Mouse (Mus musculus) CH12.LX (cell line): ENCODE results near the gene Ablim1. TPM values are rescaled to one million over a fixed set of nuclear protein-coding genes. Genes with fewer than 3 reads are reported as not detected.

Experiments
- DNase-seq: peaks from one replicate; pipeline ENCODE4 v3.0.0-alpha.2; 2013; ENCODE audit errors: extremely low read depth
- H3K27ac ChIP-seq: 2 replicates; pipeline ENCODE4 v1.5.1; 2012; ENCODE audit warnings: low read depth, mild to moderate bottlenecking, control low read depth, moderate library complexity; ENCODE audit not compliant: insufficient read depth
- H3K27me3 ChIP-seq: replicated peaks from 2 replicates; pipeline ENCODE3; 2012; ENCODE audit warnings: inconsistent platforms
- H3K36me3 ChIP-seq, 2 experiments: replicated peaks in 1 of 2; 2 replicates each; pipeline versions ENCODE3 to v1.6.1; 2012; ENCODE audit warnings: inconsistent platforms in 1 of 2, low read length in 1 of 2, mild to moderate bottlenecking in 1 of 2, mixed read lengths in 1 of 2, moderate library complexity in 1 of 2; ENCODE audit not compliant: control insufficient read depth in 1 of 2, insufficient read depth in 1 of 2
- H3K4me1 ChIP-seq, 2 experiments: 2 replicates each; pipeline ENCODE4 v1.6.1; 2012; ENCODE audit warnings: inconsistent platforms in 1 of 2, moderate library complexity in 1 of 2; ENCODE audit not compliant: insufficient read depth in 2 of 2, control insufficient read depth in 1 of 2
- H3K4me2 ChIP-seq: 2 replicates; pipeline ENCODE4 v1.6.1; 2012; ENCODE audit warnings: low read depth, mild to moderate bottlenecking, control low read depth; ENCODE audit not compliant: poor library complexity, insufficient read depth, severe bottlenecking
- H3K4me3 ChIP-seq, 3 experiments: fragments of 150-350 bp in 1 of 3; sonication (generic) in 1 of 3; replicated peaks in 1 of 3; 2 replicates each; pipeline versions ENCODE3 to v1.5.1; 2011 to 2012; ENCODE audit warnings: low read depth in 2 of 3, low read length in 2 of 3, mild to moderate bottlenecking in 2 of 3, moderate library complexity in 2 of 3, control low read depth in 1 of 3, improper control_type of control experiment in 1 of 3, inconsistent platforms in 1 of 3, mixed read lengths in 1 of 3; ENCODE audit not compliant: poor library complexity in 1 of 3
- H3K79me2 ChIP-seq: replicated peaks from 2 replicates; pipeline ENCODE4 v1.6.1; 2012; ENCODE audit warnings: mild to moderate bottlenecking, moderate library complexity; ENCODE audit not compliant: control insufficient read depth, poor library complexity, insufficient read depth, severe bottlenecking; ENCODE audit errors: extremely low read depth
- H3K9ac ChIP-seq: 2 replicates; pipeline ENCODE4 v1.6.1; 2012; ENCODE audit warnings: low read depth, mild to moderate bottlenecking, control low read depth, moderate library complexity; ENCODE audit not compliant: insufficient read depth
- H3K9me3 ChIP-seq: replicated peaks from 2 replicates; pipeline ENCODE3; 2012; ENCODE audit warnings: low read length, inconsistent platforms, mixed read lengths
- BHLHE40 ChIP-seq: IDR thresholded peaks from 2 replicates; pipeline ENCODE4 v1.6.1; 2011; ENCODE audit warnings: mild to moderate bottlenecking, low read depth, low read length, improper control_type of control experiment
- CHD1 ChIP-seq: IDR thresholded peaks from 2 replicates; pipeline ENCODE4 v1.6.1; 2012; ENCODE audit warnings: low read depth, low read length, improper control_type of control experiment, inconsistent platforms
- CHD2 ChIP-seq: IDR thresholded peaks from 2 replicates; pipeline ENCODE4 v1.6.1; 2011; ENCODE audit warnings: low read length, improper control_type of control experiment
- CTCF ChIP-seq, 2 experiments: IDR thresholded peaks in 1 of 2; conservative IDR thresholded peaks in 1 of 2; 2 replicates each; pipeline ENCODE4 v1.5.1; 2011 to 2012; ENCODE audit warnings: low read depth in 2 of 2, low read length in 2 of 2, improper control_type of control experiment in 1 of 2, inconsistent platforms in 1 of 2, mild to moderate bottlenecking in 1 of 2, moderate library complexity in 1 of 2
- E2F4 ChIP-seq: IDR thresholded peaks from 2 replicates; pipeline ENCODE4 v1.6.1; 2011; ENCODE audit warnings: low read depth, low read length, improper control_type of control experiment; ENCODE audit not compliant: insufficient replicate concordance
- ELF1 ChIP-seq: IDR thresholded peaks from 2 replicates; pipeline ENCODE4 v1.6.1; 2014; ENCODE audit warnings: low read depth, mild to moderate bottlenecking, inconsistent platforms, low read length, improper control_type of control experiment
- ETS1 ChIP-seq: conservative IDR thresholded peaks from 2 replicates; pipeline ENCODE4 v1.6.1; 2012; ENCODE audit warnings: low read depth, mild to moderate bottlenecking, inconsistent platforms, low read length, improper control_type of control experiment, moderate library complexity
- HCFC1 ChIP-seq: IDR thresholded peaks from 2 replicates; pipeline ENCODE4 v1.6.1; 2012; ENCODE audit warnings: low read depth, mild to moderate bottlenecking, inconsistent platforms, low read length, improper control_type of control experiment
- JUND ChIP-seq: conservative IDR thresholded peaks from 2 replicates; pipeline ENCODE4 v1.6.1; 2011; ENCODE audit warnings: low read depth, low read length, improper control_type of control experiment
- MAFK ChIP-seq: IDR thresholded peaks from 2 replicates; pipeline ENCODE4 v1.6.1; 2011; ENCODE audit warnings: low read length, improper control_type of control experiment; ENCODE audit not compliant: insufficient replicate concordance
- MAX ChIP-seq: IDR thresholded peaks from 2 replicates; pipeline ENCODE4 v1.6.1; 2011; ENCODE audit warnings: low read length, improper control_type of control experiment
- NRF1 ChIP-seq: IDR thresholded peaks from 2 replicates; pipeline ENCODE4 v1.6.1; 2014; ENCODE audit warnings: low read depth, mild to moderate bottlenecking, inconsistent platforms, low read length, improper control_type of control experiment, moderate library complexity
- PAX5 ChIP-seq: IDR thresholded peaks from 2 replicates; pipeline ENCODE4 v1.6.1; 2012; ENCODE audit warnings: low read length, inconsistent platforms, mixed read lengths
- RAD21 ChIP-seq: IDR thresholded peaks from 2 replicates; pipeline ENCODE4 v1.6.1; 2011; ENCODE audit warnings: low read depth, mild to moderate bottlenecking, low read length, improper control_type of control experiment, moderate library complexity
- SMC3 ChIP-seq: IDR thresholded peaks from 2 replicates; pipeline ENCODE4 v1.6.1; 2011; ENCODE audit warnings: low read depth, low read length, improper control_type of control experiment
- TBP ChIP-seq: conservative IDR thresholded peaks from 2 replicates; pipeline ENCODE4 v1.6.1; 2011; ENCODE audit warnings: low read depth, low read length, improper control_type of control experiment
- USF1 ChIP-seq: IDR thresholded peaks from 2 replicates; pipeline ENCODE4 v1.6.1; 2014; ENCODE audit warnings: low read depth, mild to moderate bottlenecking, inconsistent platforms, low read length, improper control_type of control experiment
- ZC3H11A ChIP-seq: IDR thresholded peaks from 2 replicates; pipeline ENCODE4 v1.6.1; 2012; ENCODE audit warnings: low read depth, mild to moderate bottlenecking, inconsistent platforms, low read length, improper control_type of control experiment
- dilution Hi-C: fragments of 300-500 bp; cut with MboI; formaldehyde crosslinking; loops from 2 replicates; pipeline ENCODE4 v1.14.3; 2020; ENCODE audit warnings: low sequenced_read_pairs; ENCODE audit not compliant: extremely low pct_unique_long_range_greater_than_20kb, extremely low pct_ligation_motif_present
- in situ Hi-C: fragments of 300-500 bp; cut with MboI; formaldehyde crosslinking; loops from 3 replicates; pipeline ENCODE4 v1.14.3; 2019; ENCODE audit warnings: low sequenced_read_pairs, low pct_ligation_motif_present, low pct_unique_long_range_greater_than_20kb, mixed read lengths
- polyA plus RNA-seq: library from polyadenylated mRNA; unstranded; fragments of >175 nt; gene quantifications from 2 replicates; pipeline ENCODE4 v1.2.1, GENCODE M21; 2012; ENCODE audit warnings: low read depth; ENCODE audit not compliant: insufficient read length
- total RNA-seq, 2 experiments: library from RNA; depleted of rRNA; stranded (reverse); fragments of 300-350 nt in 1 of 2; fragments of >200 nt in 1 of 2; gene quantifications; 2 replicates each; pipeline ENCODE4 v1.2.3; 2012 to 2014

Gene Ablim1
- total and polyA plus RNA-seq, 3 experiments, result 0.85 to 2.4 (median 2.0) TPM

DNA sequence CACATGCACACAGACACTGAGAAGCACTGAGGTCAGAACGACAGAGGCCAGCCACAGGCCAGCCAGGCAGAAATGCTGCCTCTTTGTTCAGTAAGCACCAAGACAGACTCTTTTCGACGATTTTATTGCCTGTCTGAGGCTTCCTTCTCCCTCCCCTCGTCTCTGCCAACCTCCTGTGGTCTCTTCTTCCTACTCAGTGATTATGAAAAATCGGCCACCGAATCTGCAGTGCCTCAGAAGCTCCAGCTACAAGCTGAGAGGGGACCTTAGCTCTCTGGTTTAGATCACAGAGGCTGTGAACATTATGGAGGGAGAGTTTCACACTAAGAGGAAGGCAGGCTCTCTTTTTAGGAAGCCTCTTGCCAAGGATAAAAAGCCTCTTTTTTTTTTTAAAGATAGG is 167.0 kb downstream of the Ablim1 start:
- TF ChIP-seq CHD2 (no peak), E2F4 (no peak), BHLHE40 (no peak), CHD1 (no peak), MAX (no peak), ZC3H11A (no peak), RAD21 (no peak), MAFK (no peak), ETS1 (no peak), NRF1 (no peak), HCFC1 (no peak), PAX5 (no peak), TBP (no peak), ELF1 (no peak), SMC3 (no peak), CTCF (conservative IDR thresholded peaks at IDR 0.05 in 1 of 2, IDR thresholded peaks at IDR 0.05 in 1 of 2; ENCODE audit: low read depth in 2 of 2, low read length in 2 of 2) (no peak)
- H3K36me3 ChIP-seq, result no peaks in the 10 kb centered on the region
- H3K27ac ChIP-seq, result no peak overlapping the region
- no peak overlapping the region for H3K9ac ChIP-seq
- no peaks in the 10 kb centered on the region for H3K9me3 ChIP-seq
- no peak for DNase-seq
- H3K4me2 ChIP-seq, result no peak overlapping the region
- no peaks in the 10 kb centered on the region for H3K4me1 ChIP-seq
- no peaks in the 10 kb centered on the region for H3K79me2 ChIP-seq
- H3K27me3 ChIP-seq, result no peaks in the 10 kb centered on the region
- dilution Hi-C loops (no loop called here), in situ Hi-C loops (no loop called here)
- no peak overlapping the region for H3K4me3 ChIP-seq

DNA sequence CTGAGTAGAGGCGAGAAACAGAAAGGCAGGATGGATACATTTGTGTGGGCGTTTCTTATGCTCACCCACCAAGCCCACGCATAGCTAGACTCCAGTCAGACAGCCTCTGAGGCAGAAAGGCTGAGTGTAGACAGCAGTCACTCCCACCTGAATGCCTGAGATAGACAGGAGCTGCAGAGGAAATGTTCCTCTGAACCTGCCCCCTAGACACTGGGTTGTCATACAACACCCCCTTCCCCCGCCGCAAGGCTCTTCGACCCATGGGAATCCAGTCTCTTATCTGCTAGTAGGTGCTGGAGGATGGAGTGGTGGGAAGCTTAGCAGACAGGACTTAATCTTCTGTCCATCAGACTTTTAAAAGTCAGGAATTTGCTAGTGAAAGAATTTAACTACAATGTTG is 167.8 kb downstream of the Ablim1 start:
- Histone ChIP-seq H3K9me3 (no peaks in the 10 kb centered on the region), H3K4me1 (no peaks in the 10 kb centered on the region), H3K4me2 (no peak overlapping the region), H3K27ac (no peak overlapping the region), H3K4me3 (no peak overlapping the region), H3K79me2 (no peaks in the 10 kb centered on the region), H3K36me3 (no peaks in the 10 kb centered on the region), H3K9ac (no peak overlapping the region), H3K27me3 (no peaks in the 10 kb centered on the region)
- no peak for TF ChIP-seq ETS1
- dilution Hi-C loops (no loop called here), in situ Hi-C loops (no loop called here)
- no peak for DNase-seq

DNA sequence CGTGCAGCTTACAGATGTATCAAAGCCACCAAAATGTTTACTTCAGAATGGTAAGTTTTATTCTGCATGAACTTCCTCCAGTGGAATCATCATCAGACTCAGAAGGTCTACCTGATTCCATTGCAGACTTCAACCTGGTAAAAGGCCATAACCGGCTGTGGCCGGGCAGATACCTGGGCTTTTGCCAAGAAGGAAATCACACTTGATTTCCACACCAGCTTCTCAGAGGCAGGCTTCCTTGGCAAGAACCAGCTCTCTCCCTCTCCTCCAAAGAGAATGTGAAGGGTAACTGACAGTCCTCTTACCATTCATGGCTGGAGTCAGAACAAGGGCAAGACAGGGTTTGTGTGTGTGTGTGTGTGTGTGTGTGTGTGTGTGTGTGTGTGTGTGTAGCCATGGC is 171.1 kb downstream of the Ablim1 start:
- DNase-seq, result no peak
- H3K4me2 ChIP-seq, result no peak overlapping the region
- no peaks in the 10 kb centered on the region for H3K9me3 ChIP-seq
- in situ Hi-C loops, result no loop called here
- H3K27me3 ChIP-seq, result no peaks in the 10 kb centered on the region
- no peak overlapping the region for H3K27ac ChIP-seq
- no peaks in the 10 kb centered on the region for H3K4me1 ChIP-seq
- no peaks in the 10 kb centered on the region for H3K79me2 ChIP-seq
- no peak overlapping the region for H3K4me3 ChIP-seq
- dilution Hi-C loops, result no loop called here
- no peak for TF ChIP-seq MAFK
- TF ChIP-seq RAD21, result no peak
- TF ChIP-seq NRF1, result no peak
- no peak for TF ChIP-seq JUND
- no peak for TF ChIP-seq USF1
- H3K36me3 ChIP-seq, result no peaks in the 10 kb centered on the region
- no peak overlapping the region for H3K9ac ChIP-seq
